Mouse (Mus musculus): ENCODE measurements around the gene Cux1.

GRCm38 (mm10) chr5:136217004-136217665 is 350.2 kb downstream of the Cux1 start:
- TF ChIP-seq CTCF (IDR thresholded peaks at IDR 0.05; ENCODE audit: extremely low read depth, insufficient read length, insufficient replicate concordance, low read depth, low read length) (no peak), POLR2A (IDR thresholded peaks at IDR 0.05; ENCODE audit: low read depth, low read length) (no peak)
